Mouse (Mus musculus) effector memory CD4-positive, alpha-beta T cell, adult 5 months (primary cell): Measurements from ENCODE around the gene Olfr1329. TPM values are rescaled to one million over a fixed set of nuclear protein-coding genes. Genes with fewer than 3 reads are reported as not detected.

ENCODE experiments used
- polyA plus RNA-seq: library from polyadenylated mRNA; unstranded; fragments of 100-300 nt; shearing (Covaris generic); gene quantifications from one replicate; pipeline ENCODE4 v1.2.1, GENCODE M21; 2017

Gene Olfr1329
- polyA plus RNA-seq = not detected

GRCm38 (mm10) chr4:118917365-118917764, at the start of gene Olfr1329:
TSS of gene Olfr1329 (minus strand) at chr4:118917465.

GRCm38 (mm10) chr4:118961141-118961628, 43.9 kb upstream of the Olfr1329 start, which contains the start of gene Lao1:
TSS of gene Lao1 (plus strand) at chr4:118961578.

GRCm38 (mm10) chr4:118938512-118938911, 21.2 kb upstream of the Olfr1329 start, which contains the start of gene Olfr1328:
TSS of gene Olfr1328 (minus strand) at chr4:118938612.

GRCm38 (mm10) chr4:118888297-118888696, 29.0 kb downstream of the Olfr1329 start, which contains the start of gene Olfr1330:
TSS of gene Olfr1330 (plus strand) at chr4:118888597.

Other genes starting within 250 kb of the Olfr1329 start
- gene Olfr1342, start 224.7 kb downstream of the Olfr1329 start, polyA plus RNA-seq = not detected
- gene Olfr1341, start 213.9 kb downstream of the Olfr1329 start, polyA plus RNA-seq = 0.10 TPM
- gene Olfr1340, start 197.3 kb downstream of the Olfr1329 start, polyA plus RNA-seq = not detected
- not detected for gene Olfr1339, start 185.3 kb downstream of the Olfr1329 start, polyA plus RNA-seq
- gene Olfr1338, start 158.7 kb downstream of the Olfr1329 start, polyA plus RNA-seq = not detected
- not detected for gene Olfr1337, start 134.9 kb downstream of the Olfr1329 start, polyA plus RNA-seq
- not detected for gene Olfr1335, start 107.5 kb downstream of the Olfr1329 start, polyA plus RNA-seq
- gene Olfr1333, start 81.2 kb downstream of the Olfr1329 start, polyA plus RNA-seq = not detected
- gene Olfr1331, start 52.8 kb downstream of the Olfr1329 start, polyA plus RNA-seq = 0.32 TPM
- 0.07 TPM for gene Olfr1330, start 28.9 kb downstream of the Olfr1329 start, polyA plus RNA-seq
- gene Olfr1328, start 21.1 kb upstream of the Olfr1329 start, polyA plus RNA-seq = not detected
- gene Lao1, start 44.1 kb upstream of the Olfr1329 start, polyA plus RNA-seq = not detected
- gene Slc2a1, start 191.2 kb upstream of the Olfr1329 start, polyA plus RNA-seq = 84.2 TPM